Mouse (Mus musculus): ENCODE data around the gene Ghrhr. TPM values are rescaled to one million over a fixed set of nuclear protein-coding genes. Genes with fewer than 3 reads are reported as not detected.

Ghrhr gene
- polyA plus RNA-seq, 1 experiment from 2014 or later, result not detected

GRCm38 (mm10) chr6:55344291-55345016, 31.6 kb upstream of the Ghrhr start:
- no peak for ATAC-seq (ENCODE audit: insufficient number of reproducible peaks, insufficient read depth, low FRiP score, low read depth)
- Histone ChIP-seq H3K36me3 (ENCODE audit: control insufficient read depth, insufficient read depth, low read length) (no peaks in the 10 kb centered on the region), H3K4me3 (ENCODE audit: control insufficient read depth in 1 of 2, insufficient read depth in 1 of 2, low read depth in 1 of 2, low read length in 2 of 2) (no peak overlapping the region), H3K4me1 (ENCODE audit: control insufficient read depth in 2 of 2, insufficient read depth in 2 of 2, low read length in 2 of 2) (peaks cover 28 to 29% of the 10 kb centered on the region in 2 experiments), H3K4me2 (ENCODE audit: low read length) (no peak overlapping the region), H3K9me3 (ENCODE audit: control insufficient read depth, low read length) (no peaks in the 10 kb centered on the region), H3K27me3 (ENCODE audit: control insufficient read depth, insufficient read depth, low read length) (no peaks in the 10 kb centered on the region), H3K9ac (ENCODE audit: low read length) (no peak overlapping the region), H3K27ac (replicated peaks in 1 of 2; ENCODE audit: control insufficient read depth in 1 of 2, insufficient read depth in 1 of 2, low read depth in 2 of 2, low read length in 2 of 2) (no peak overlapping the region)
- WGBS, result 53% methylated on average over 9 of the region's 9 CpGs

DNA sequence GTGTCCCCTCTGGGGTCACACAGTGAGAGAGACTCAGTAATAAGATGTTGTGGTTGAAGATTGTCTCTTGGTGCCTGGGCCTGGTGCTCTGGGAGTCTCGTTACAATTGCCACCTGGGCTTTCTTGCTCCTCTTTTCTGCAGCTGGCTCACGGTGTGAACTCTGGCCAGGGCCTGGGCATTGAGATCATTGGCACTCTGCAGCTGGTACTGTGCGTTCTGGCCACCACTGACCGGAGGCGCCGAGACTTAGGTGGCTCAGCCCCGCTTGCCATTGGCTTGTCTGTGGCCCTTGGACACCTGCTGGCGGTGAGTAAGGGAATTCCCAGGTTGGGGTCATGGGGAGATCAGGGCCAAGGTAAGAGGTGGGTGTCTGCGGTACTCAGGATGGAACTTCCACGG, 30.8 kb upstream of the Ghrhr start:
- no peak overlapping the region for H3K4me3 ChIP-seq (ENCODE audit: control insufficient read depth in 1 of 2, insufficient read depth in 1 of 2, low read depth in 1 of 2, low read length in 2 of 2)
- H3K9me3 ChIP-seq (ENCODE audit: control insufficient read depth, low read length), result peaks cover 5% of the 10 kb centered on the region; the same call in 1 of the 2 replicates
- peaks cover 25 to 27% of the 10 kb centered on the region in 2 experiments for H3K4me1 ChIP-seq (ENCODE audit: control insufficient read depth in 2 of 2, insufficient read depth in 2 of 2, low read length in 2 of 2)
- H3K27ac ChIP-seq (replicated peaks in 1 of 2; ENCODE audit: control insufficient read depth in 1 of 2, insufficient read depth in 1 of 2, low read depth in 2 of 2, low read length in 2 of 2), result no peak overlapping the region
- H3K4me2 ChIP-seq (ENCODE audit: low read length), result no peak overlapping the region
- ATAC-seq (ENCODE audit: insufficient number of reproducible peaks, insufficient read depth, low FRiP score, low read depth), result no peak
- 91% methylated on average over 10 of the region's 10 CpGs for WGBS
- H3K27me3 ChIP-seq (ENCODE audit: control insufficient read depth, insufficient read depth, low read length), result no peaks in the 10 kb centered on the region
- H3K9ac ChIP-seq (ENCODE audit: low read length), result no peak overlapping the region
- H3K36me3 ChIP-seq (ENCODE audit: control insufficient read depth, insufficient read depth, low read length), result no peaks in the 10 kb centered on the region

DNA sequence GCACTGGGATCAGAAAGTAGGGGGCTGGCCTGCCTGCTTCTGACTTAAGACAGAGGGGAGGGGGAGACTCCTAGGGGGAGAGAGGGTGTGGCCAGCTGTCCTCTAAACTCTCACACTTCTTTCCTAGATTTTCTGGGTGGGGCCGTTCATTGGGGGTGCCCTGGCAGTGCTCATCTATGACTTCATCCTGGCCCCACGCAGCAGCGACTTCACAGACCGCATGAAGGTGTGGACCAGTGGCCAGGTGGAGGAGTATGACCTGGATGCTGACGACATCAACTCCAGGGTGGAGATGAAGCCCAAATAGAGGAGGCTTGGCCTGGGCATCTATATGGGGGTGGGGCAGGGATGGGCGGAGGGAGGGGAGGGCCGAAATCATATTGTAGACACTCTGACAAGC, 29.6 kb upstream of the Ghrhr start:
- H3K4me2 ChIP-seq (ENCODE audit: low read length), result no peak overlapping the region
- H3K4me3 ChIP-seq (ENCODE audit: control insufficient read depth in 1 of 2, insufficient read depth in 1 of 2, low read depth in 1 of 2, low read length in 2 of 2), result no peak overlapping the region
- H3K36me3 ChIP-seq (ENCODE audit: control insufficient read depth, insufficient read depth, low read length), result no peaks in the 10 kb centered on the region
- H3K4me1 ChIP-seq (ENCODE audit: control insufficient read depth in 2 of 2, insufficient read depth in 2 of 2, low read length in 2 of 2), result peaks cover 20 to 22% of the 10 kb centered on the region in 2 experiments
- no peaks in the 10 kb centered on the region for H3K27me3 ChIP-seq (ENCODE audit: control insufficient read depth, insufficient read depth, low read length)
- 81% methylated on average over 7 of the region's 7 CpGs for WGBS
- no peak overlapping the region for H3K9ac ChIP-seq (ENCODE audit: low read length)
- no peak for ATAC-seq (ENCODE audit: insufficient number of reproducible peaks, insufficient read depth, low FRiP score, low read depth)
- peaks cover 6% of the 10 kb centered on the region; the same call in 1 of the 2 replicates for H3K9me3 ChIP-seq (ENCODE audit: control insufficient read depth, low read length)
- H3K27ac ChIP-seq (replicated peaks in 1 of 2; ENCODE audit: control insufficient read depth in 1 of 2, insufficient read depth in 1 of 2, low read depth in 2 of 2, low read length in 2 of 2), result no peak overlapping the region

DNA sequence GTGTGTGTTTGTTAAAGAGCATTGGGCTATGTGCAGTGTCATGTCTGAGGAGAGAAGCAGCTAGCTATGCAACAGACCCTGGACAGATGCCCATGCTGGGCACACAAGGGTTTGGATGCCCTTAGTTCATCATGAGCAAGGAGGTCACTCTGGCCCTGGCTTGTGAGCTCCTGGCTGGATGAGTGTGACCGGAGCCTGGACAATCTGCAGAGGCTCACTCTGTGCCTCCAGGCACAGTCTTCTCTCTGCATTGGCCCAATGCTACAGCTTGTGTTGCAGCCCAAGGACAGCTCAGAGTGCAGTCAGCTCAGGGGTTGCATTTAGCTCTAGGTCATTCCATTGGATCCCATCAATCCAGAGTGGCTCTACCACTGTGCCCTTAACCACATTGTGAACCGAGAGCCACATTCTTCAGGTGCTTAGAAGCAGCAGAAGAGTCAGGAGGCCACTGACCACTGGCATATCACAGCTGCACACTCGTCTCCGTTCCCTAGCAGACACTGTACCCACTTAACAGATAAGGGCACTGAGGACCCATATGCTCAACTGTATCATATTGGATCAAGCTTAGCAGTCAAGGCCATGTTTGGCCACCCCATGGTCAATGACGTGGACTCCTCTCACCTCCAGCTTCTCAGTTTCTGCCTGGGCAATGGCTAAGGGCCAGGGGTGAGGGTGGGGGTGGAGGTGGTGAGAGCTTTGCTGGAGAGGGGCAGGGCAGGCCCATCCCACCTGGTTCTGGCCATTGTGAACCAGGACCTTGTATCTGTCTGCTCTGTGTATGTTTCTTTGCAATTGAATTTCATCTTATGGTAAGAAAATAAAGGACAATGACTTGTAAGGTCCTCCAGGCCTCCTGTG, 28.2 kb upstream of the Ghrhr start:
- no peaks in the 10 kb centered on the region for H3K27me3 ChIP-seq (ENCODE audit: control insufficient read depth, insufficient read depth, low read length)
- H3K4me1 ChIP-seq (ENCODE audit: control insufficient read depth in 2 of 2, insufficient read depth in 2 of 2, low read length in 2 of 2), result peaks cover 9 to 11% of the 10 kb centered on the region in 2 experiments
- H3K27ac ChIP-seq (replicated peaks in 1 of 2; ENCODE audit: control insufficient read depth in 1 of 2, insufficient read depth in 1 of 2, low read depth in 2 of 2, low read length in 2 of 2), result no peak overlapping the region
- no peak overlapping the region for H3K9ac ChIP-seq (ENCODE audit: low read length)
- 81% methylated on average over 5 of the region's 5 CpGs for WGBS
- H3K4me3 ChIP-seq (ENCODE audit: control insufficient read depth in 1 of 2, insufficient read depth in 1 of 2, low read depth in 1 of 2, low read length in 2 of 2), result no peak overlapping the region
- no peak overlapping the region for H3K4me2 ChIP-seq (ENCODE audit: low read length)
- H3K9me3 ChIP-seq (ENCODE audit: control insufficient read depth, low read length), result peaks cover 6% of the 10 kb centered on the region; the same call in 1 of the 2 replicates
- no peak for ATAC-seq (ENCODE audit: insufficient number of reproducible peaks, insufficient read depth, low FRiP score, low read depth)
- H3K36me3 ChIP-seq (ENCODE audit: control insufficient read depth, insufficient read depth, low read length), result no peaks in the 10 kb centered on the region

DNA sequence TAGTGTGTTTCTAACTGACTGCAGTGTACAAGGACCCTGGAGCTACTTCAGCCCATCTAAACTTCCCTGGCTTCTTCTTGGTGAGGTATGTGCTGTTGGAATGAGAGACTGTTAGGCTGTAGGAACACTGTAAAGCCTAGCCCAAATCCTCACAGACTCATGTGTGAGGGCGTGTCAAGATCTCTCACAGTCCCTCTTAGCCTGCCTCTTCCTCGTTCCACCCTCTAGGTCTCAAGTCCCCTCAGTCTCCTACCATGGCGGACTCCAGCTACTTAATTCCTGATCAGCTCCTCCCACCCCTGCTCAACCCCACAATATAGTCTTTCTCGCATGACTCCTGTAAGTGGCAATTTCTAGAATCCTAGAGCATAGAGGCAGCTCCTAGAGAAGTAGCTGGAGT, 26.9 kb upstream of the Ghrhr start:
- H3K27ac ChIP-seq (replicated peaks in 1 of 2; ENCODE audit: control insufficient read depth in 1 of 2, insufficient read depth in 1 of 2, low read depth in 2 of 2, low read length in 2 of 2), result no peak overlapping the region
- H3K4me2 ChIP-seq (ENCODE audit: low read length), result no peak overlapping the region
- 86% methylated on average over 4 of the region's 4 CpGs for WGBS
- H3K9me3 ChIP-seq (ENCODE audit: control insufficient read depth, low read length), result peaks cover 6% of the 10 kb centered on the region; the same call in 1 of the 2 replicates
- H3K9ac ChIP-seq (ENCODE audit: low read length), result no peak overlapping the region
- H3K4me3 ChIP-seq (ENCODE audit: control insufficient read depth in 1 of 2, insufficient read depth in 1 of 2, low read depth in 1 of 2, low read length in 2 of 2), result no peak overlapping the region
- H3K36me3 ChIP-seq (ENCODE audit: control insufficient read depth, insufficient read depth, low read length), result no peaks in the 10 kb centered on the region
- no peaks in the 10 kb centered on the region for H3K27me3 ChIP-seq (ENCODE audit: control insufficient read depth, insufficient read depth, low read length)
- peaks cover 9% of the 10 kb centered on the region in 2 experiments for H3K4me1 ChIP-seq (ENCODE audit: control insufficient read depth in 2 of 2, insufficient read depth in 2 of 2, low read length in 2 of 2)
- no peak for ATAC-seq (ENCODE audit: insufficient number of reproducible peaks, insufficient read depth, low FRiP score, low read depth)

GRCm38 (mm10) chr6:55350383-55350952, 25.6 kb upstream of the Ghrhr start:
- 85% methylated on average over 6 of the region's 6 CpGs for WGBS

GRCm38 (mm10) chr6:55351712-55352111, 24.4 kb upstream of the Ghrhr start:
- H3K36me3 ChIP-seq (ENCODE audit: control insufficient read depth, insufficient read depth, low read length), result no peaks in the 10 kb centered on the region
- WGBS, result 73% methylated on average over 7 of the region's 7 CpGs
- H3K9me3 ChIP-seq (ENCODE audit: control insufficient read depth, low read length), result peaks cover 6% of the 10 kb centered on the region; the same call in 1 of the 2 replicates
- H3K4me2 ChIP-seq (ENCODE audit: low read length), result no peak overlapping the region
- no peaks in the 10 kb centered on the region for H3K27me3 ChIP-seq (ENCODE audit: control insufficient read depth, insufficient read depth, low read length)
- no peak overlapping the region for H3K4me3 ChIP-seq (ENCODE audit: control insufficient read depth in 1 of 2, insufficient read depth in 1 of 2, low read depth in 1 of 2, low read length in 2 of 2)
- H3K27ac ChIP-seq (replicated peaks in 1 of 2; ENCODE audit: control insufficient read depth in 1 of 2, insufficient read depth in 1 of 2, low read depth in 2 of 2, low read length in 2 of 2), result no peak overlapping the region
- H3K4me1 ChIP-seq (ENCODE audit: control insufficient read depth in 2 of 2, insufficient read depth in 2 of 2, low read length in 2 of 2), result peaks cover 4% of the 10 kb centered on the region in 2 experiments; a peak in 1 of 4 replicates
- no peak overlapping the region for H3K9ac ChIP-seq (ENCODE audit: low read length)
- ATAC-seq (ENCODE audit: insufficient number of reproducible peaks, insufficient read depth, low FRiP score, low read depth), result no peak

More at GRCm38 (mm10) chr6:55350383-55350952, 25.6 kb upstream of the Ghrhr start:
- H3K4me2 ChIP-seq (ENCODE audit: low read length), result no peak overlapping the region
- H3K36me3 ChIP-seq (ENCODE audit: control insufficient read depth, insufficient read depth, low read length), result no peaks in the 10 kb centered on the region
- H3K27me3 ChIP-seq (ENCODE audit: control insufficient read depth, insufficient read depth, low read length), result no peaks in the 10 kb centered on the region
- no peak overlapping the region for H3K27ac ChIP-seq (replicated peaks in 1 of 2; ENCODE audit: control insufficient read depth in 1 of 2, insufficient read depth in 1 of 2, low read depth in 2 of 2, low read length in 2 of 2)
- H3K4me3 ChIP-seq (ENCODE audit: control insufficient read depth in 1 of 2, insufficient read depth in 1 of 2, low read depth in 1 of 2, low read length in 2 of 2), result no peak overlapping the region
- no peak overlapping the region for H3K9ac ChIP-seq (ENCODE audit: low read length)
- H3K9me3 ChIP-seq (ENCODE audit: control insufficient read depth, low read length), result peaks cover 6% of the 10 kb centered on the region; the same call in 1 of the 2 replicates
- H3K4me1 ChIP-seq (ENCODE audit: control insufficient read depth in 2 of 2, insufficient read depth in 2 of 2, low read length in 2 of 2), result no peaks in the 10 kb centered on the region
- ATAC-seq (ENCODE audit: insufficient number of reproducible peaks, insufficient read depth, low FRiP score, low read depth), result no peak
